Mouse (Mus musculus): ENCODE results near the gene Cntnap2. TPM values are rescaled to one million over a fixed set of nuclear protein-coding genes. Genes with fewer than 3 reads are reported as not detected.
"Not testable (repeated sequence)": the region's sequence is repeated elsewhere in the genome, so short reads cannot be mapped to it uniquely, and the experiment has no call there.

Gene Cntnap2
- total RNA-seq, 4 experiments from 2014 or later, result not detected

DNA sequence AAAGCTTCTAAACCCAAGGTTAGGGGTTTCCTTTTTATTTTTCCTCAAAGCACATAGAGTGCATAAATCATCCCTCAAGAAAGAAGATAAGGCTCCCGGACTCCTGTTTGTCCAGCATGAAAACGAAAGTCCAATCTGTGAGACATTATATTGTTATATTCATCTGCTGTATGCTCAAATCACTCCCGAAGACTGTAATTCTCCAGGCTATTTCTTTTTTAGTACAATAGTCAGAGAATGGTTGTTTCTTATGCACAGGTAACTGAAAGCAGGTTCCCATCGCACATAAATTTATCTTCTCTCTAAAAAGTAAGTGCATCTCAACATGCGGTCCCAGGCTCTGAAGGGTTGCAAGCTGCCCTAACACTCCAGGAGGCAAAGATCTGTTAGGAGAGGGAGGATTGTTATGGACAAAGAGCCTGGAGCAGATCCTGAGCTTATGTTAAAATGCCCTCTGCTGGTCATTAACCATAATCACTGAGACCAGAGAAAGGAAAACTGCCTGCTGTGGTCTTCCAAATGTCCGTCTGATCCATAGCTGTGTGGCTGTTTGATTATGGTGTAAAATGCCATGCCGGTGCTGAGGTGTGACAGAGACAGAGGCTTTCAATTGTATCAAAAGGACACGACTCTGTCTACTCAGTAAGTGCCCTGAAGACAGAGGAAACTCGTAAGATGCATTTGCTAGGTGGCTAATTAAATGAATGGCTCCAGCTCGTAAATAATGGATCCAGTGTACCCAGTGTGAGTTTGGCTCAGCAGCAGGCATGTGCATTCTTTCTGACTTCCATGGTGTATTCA, 2116.4 kb downstream of the Cntnap2 start:
- DNase-seq (ENCODE audit: low spot score), result not testable (repeated sequence)

DNA sequence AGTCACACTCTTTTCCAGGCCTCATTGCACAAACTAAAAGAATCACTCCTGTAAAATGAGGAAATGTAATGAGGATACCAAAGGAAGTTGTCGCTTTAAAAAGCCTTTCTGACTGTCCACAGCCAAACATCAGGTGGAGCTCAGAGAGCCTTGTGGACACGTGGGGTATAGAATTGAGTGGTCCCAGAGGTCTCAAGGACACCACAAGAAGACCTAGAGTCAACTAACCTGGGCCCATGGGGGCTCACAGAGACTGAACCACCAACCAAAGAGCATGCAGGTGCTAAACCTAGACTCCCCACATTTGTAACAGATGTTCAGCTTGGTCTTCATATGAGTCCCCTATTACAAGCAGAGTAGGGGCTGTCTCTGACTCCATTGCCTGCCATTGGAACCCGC, 2117.0 kb downstream of the Cntnap2 start:
- DNase-seq (ENCODE audit: low spot score), result not testable (repeated sequence)

DNA sequence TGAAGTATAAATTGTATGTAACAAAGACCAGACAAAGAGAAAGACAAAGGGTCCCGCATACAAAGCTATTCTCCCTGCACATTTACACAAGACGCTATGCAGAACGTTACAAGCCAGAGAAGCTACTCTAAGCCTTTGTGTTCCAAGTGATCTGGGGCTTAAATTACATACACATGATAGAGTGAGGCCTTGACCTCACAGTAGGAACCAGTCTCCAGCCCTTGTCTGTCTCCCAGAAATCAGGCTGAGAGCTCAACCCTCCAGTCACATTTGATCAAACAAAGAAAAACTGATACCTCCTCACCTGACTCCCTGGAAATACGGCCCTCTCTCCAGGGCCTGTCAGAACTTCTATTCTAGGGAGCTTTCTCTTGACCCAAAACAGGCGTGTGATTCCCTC, 2122.2 kb downstream of the Cntnap2 start:
- DNase-seq (ENCODE audit: low spot score), result not testable (repeated sequence)

DNA sequence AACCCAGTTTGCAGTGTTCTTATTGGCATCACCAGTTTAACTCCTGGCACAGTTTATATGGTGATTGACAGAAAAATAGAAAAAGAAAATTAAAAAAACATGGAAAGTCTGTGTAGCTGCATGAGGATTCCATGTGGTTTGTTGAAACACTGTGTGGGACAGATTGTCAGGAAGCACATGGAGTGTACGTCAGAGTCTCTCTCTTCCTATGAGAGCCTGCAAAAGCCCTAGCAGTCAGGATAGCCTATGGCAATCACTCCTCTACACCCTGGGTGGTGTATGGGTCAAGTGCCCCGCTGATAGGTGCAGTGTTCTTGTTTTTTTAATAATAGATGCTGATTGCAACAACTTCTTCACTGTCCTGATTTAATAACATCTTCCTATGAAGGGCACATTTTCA, 2123.1 kb downstream of the Cntnap2 start:
- no peak for DNase-seq (ENCODE audit: low spot score)

DNA sequence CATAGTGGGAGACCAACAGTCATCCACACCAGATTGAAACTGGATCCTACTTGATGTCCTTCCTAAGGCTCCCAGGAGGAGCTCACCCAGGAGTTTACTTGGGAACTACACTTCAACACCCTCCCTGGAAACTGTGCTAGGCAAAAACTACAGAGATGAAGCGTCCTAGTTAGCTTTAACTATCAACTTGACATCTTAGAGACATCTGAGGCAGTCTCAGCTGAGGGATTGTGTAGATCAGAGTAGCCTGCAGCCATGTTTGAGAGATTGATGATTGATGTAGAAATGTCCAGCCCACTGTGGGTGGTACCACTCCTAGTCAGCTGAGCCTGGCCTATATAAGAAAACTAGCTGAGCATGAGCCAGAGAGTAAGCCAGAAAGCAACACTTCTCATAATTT, 2123.6 kb downstream of the Cntnap2 start:
- no peak for DNase-seq (ENCODE audit: low spot score)

DNA sequence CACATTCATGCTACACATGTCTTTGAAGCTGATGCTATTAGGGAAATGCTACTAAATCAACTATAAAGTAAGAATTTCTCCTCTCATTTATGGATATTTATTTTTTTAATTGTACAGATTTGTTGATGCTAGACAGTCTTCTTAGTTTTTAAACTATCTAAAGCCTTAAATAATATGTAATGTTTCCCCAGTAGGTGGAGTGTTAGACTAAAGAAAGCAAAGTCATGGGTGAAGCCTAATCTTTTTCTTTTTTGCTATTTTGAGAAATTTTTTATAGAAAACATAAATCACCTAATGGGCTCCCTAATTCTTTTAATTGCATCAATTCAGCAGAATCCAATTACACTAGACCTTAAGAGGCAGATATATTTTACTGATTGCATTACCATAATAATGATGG, 2124.7 kb downstream of the Cntnap2 start:
- DNase-seq (ENCODE audit: low spot score), result not testable (repeated sequence)

DNA sequence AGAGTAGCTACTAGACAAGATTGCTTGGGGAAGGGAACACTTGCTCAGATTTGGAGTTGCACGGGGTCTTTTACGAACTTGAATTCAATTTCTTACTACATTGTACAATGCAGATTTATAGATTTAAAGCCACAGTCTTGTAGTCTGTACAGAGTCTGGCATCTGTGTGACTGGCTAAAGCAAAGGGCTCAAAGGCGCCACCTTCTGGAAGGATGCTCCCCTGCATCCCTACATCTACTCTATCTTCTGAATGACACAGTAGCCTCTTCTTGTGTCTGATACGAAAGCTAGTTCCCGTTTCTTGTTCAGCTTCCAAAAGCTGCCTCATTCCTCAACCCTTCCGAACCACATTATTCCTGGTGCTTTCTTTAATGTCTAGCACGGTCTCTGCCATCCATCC, 2129.0 kb downstream of the Cntnap2 start:
- no peak for DNase-seq (ENCODE audit: low spot score)

DNA sequence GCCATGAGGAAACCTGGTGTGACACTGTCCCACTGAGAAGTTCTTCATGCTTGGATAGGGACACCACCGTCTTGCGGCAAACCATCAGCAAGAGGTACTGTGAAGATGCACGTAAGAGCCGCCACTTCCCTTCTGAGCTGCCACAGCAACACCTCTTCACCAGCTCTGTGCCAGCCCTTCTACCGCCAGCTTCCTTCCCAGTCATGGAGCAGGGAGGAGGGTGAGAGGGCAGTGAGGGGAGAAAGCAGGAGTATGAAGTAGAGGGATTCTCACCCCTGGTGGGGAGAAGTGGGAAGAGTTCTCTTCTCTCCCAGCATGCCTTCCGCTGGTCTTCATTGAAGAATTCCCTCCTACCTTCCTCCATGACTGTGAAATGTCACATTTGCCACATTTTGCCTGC, 2129.4 kb downstream of the Cntnap2 start:
- not testable (repeated sequence) for DNase-seq (ENCODE audit: low spot score)

DNA sequence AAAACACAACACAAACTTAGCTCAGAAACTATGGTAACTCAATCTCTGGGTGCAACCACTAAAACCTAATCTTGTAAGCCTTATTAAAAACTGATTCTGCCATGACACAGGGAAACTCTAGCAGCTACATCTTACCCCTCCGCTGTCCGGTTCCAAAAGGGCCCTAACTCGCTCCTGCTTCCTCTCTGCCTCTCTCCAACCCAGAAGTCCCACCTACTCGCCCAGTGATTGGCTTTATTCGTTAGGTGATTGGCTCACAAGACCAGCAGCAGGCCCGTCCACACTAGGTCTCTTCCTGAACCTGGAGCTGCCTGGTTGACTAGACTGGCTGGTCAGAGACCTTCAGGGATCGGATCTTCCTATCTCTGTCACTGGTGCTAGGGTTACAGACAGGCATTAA, 2131.1 kb downstream of the Cntnap2 start:
- DNase-seq (ENCODE audit: low spot score), result no peak

DNA sequence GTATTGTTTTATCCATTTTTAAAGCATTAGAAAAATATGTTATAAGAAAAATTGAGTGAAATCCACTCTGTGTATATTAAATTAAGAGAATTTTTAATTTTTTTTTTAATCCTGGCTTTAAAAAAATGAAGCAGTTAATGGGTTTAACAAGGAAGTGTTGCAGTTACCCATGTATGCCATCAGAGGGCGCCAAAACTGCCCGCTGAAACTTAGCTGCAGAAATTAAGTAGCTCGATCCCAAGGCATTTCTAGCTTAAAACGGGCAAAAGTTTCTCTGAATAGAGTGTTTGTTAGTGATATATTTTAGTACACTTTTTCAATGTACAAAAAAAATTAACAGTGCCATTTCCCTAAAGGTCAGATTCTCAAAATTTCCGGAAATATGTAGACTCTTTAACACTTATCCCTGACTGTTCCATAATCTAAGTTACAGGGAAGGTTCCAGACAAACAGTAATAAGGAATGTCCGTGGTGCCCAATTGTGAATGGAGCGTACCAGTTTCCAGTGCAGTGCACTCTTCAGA, 2132.2 kb downstream of the Cntnap2 start:
- peak; percentile 28 for DNase-seq (ENCODE audit: low spot score)

DNA sequence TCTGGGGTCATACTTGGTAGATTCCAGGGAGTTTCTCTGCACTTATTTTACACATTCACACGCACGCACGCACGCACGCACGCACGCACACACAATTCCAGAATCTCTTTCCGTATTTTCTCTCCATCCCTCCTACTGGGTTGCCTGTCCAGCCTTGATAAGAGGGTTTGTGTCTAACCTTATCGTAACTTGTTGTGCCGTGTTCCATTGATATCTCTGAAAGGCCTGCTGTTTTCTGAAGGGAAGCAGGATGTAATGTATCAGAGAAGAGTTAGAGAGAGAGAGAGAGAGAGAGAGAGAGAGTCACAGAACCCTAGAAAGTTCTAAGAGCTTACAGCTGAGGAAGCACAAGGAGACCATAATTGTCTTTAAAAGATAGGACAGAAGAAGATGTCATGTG, 2132.8 kb downstream of the Cntnap2 start:
- DNase-seq (ENCODE audit: low spot score), result no peak

DNA sequence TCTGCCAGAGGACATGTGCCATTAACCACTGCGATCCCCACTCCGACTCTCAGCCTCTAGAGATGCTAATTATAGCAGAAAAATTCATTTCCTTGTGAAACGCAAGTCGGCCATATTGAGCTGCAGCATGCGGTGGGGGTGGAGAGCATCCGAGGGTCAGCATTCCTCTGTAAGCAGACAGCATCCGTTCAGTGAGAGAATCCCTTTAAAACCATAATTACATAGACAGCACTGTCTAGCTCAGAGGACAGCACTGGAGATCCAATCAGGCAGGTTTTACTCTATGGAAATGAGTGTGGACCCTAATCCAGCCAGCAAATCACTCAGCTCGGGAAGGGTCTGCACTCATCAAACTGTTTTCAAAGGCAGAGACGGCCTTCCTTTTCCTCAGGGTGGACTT, 2133.3 kb downstream of the Cntnap2 start:
- no peak for DNase-seq (ENCODE audit: low spot score)

DNA sequence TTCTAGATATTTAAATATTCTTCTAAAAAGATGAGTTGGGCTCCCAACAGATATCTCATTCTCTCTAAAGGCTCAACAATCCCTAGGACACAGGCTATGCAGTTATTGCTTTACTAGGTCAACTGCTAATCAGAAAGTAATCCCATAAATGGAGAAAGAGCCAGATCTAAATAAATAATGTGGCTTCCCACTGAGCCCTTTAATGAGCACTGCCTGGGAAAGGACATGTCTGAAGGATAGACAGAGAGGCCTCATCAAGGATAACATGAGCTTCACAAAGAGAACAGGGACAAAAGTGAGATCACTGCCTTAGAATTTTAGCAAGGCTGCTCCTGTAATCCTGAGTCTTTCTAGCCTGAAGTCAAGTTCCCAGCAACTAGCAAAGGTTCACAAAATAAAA, 2138.4 kb downstream of the Cntnap2 start:
- no peak for DNase-seq (ENCODE audit: low spot score)

DNA sequence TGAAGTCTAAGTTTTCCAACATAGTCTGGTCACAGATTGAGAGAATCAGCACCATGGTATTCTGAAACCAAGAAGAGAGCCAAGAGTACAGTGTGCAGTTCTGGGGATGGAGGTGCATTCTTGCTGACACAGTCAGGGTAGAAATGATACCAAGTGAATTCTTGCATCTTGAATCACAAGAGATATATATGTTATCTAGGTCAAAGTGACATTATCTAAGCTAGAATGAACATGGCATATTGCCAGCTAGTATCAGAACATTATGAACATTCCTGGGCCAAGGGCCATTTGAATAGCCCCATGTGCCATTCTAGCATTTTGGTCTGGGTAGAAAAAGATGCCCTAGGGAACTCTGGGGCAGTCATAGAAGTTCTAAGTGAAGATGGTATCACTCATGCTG, 2141.5 kb downstream of the Cntnap2 start:
- DNase-seq (ENCODE audit: low spot score), result no peak

DNA sequence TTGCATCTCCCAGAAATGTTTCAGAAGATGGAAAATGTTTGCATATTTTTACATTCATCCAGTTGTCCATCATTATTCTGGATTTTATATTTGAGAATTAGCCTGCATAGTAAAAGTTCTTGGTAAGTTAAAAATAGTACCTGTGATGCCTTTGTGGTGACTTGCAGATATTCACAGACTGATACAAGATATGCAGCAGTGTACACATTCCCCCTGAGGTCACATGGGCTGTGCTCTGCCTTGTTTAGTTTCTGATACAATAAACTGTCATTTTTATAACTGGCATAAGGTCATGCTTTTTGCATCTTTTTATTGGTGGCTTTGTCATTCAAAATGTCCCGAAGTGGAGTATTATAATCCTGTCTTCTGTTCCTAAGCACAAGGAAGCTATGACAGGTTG, 2148.9 kb downstream of the Cntnap2 start:
- no peak for DNase-seq (ENCODE audit: low spot score)

DNA sequence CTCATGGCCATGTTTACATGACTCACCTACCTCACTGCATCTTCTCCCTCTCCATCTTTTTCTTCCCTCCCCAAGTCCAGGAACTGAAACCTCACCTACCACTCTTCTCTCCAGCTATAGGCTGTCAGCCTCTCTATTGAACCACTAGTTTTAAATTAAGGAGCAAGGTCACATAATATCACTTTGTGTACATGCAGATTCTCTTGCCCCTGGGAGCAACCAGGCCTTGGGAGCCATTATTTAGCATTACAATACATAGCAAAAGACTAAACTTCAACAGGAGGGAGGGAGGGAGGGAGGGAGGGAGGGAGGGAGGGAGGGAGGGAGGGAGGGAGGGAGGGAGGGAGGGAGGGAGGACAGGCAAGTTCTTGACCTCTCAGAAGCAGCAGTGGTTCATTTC, 2155.6 kb downstream of the Cntnap2 start:
- no peak for DNase-seq (ENCODE audit: low spot score)

DNA sequence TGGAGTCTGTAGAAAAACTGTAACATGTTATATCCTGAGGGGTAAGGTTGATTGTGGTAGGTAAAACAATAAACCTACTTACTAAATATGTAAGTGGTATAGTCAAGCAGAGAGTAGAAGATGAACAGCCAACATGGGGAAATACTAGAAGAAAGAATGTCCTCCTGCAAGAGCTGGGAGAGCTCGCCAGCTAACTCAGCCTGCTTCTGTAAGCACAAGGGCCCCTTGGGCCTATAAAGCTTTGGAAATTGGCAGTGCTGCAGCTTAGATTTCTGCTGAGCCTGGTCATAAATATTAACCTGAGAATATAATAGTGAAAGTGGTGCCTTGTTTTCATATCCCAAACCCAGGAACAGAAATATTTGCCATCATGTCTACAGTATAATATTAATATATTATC, 2164.4 kb downstream of the Cntnap2 start:
- DNase-seq (ENCODE audit: low spot score), result not testable (repeated sequence)

DNA sequence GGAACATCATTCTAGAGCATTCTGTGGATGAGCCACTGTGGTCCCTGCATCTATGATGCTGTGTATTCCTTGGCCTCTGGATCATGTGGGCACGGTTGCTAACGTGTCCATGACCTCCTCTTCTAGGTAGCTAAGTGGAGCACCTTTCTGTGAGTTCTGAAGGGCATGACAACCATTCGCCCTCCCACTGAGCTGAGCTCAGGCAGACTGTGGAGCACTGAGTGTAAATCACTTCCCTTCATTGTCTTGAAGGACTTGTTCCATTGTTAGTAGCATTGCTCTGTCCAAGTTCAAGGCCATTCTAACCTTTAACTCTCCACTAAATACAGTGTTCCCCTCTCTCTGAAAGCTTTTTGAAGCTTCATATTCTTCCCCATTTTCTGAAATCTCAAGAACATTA, 2166.2 kb downstream of the Cntnap2 start:
- DNase-seq (ENCODE audit: low spot score), result not testable (repeated sequence)

DNA sequence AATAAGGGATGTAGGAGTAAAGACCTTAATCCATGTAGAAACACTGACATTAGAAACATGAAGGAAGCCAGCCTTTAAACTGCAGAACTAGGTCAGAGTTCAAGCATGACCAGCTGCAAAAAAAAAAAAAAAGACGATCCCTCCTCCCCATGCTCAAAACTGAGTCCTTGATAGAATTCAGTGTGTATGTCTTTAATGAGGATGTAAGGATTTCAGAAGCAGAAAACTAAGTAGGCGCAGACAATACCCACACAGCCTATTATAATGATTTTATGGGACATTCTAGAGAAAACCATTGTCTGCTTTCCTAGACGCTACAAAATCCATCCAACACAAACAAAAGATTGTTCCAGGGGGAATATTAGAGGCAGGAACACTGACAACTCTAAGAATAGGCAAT, 2168.4 kb downstream of the Cntnap2 start:
- no peak for DNase-seq (ENCODE audit: low spot score)

DNA sequence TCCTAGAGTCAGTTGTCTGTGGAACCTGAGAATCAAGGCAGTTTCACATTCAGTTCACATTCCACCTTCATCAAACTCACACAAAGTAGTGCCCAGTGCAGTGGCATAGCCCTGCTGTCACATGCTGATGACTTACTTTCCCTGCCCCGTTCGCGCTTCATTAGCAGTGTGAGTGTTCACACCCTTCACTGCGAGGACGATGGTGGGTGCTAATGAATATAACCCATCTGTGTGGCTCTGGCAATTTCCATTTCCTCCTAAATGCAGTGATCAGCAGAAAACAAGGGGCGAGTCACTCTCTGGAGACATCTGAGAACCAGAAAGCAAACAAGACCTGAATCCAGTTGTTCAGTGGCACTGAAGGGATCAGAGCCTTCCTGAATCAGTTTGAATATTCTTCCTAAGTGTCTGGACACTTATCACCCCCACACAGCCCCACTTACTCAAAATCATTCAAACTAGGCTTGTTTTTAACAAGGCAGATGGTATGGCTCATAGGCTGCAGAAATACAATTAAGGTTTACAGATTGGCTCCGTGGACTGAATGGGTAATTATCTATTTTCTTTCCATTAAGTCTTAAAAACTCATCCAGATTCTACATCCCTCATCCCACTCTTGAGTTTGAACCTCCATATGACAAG, 2169.6 kb downstream of the Cntnap2 start:
- no peak for DNase-seq (ENCODE audit: low spot score)

DNA sequence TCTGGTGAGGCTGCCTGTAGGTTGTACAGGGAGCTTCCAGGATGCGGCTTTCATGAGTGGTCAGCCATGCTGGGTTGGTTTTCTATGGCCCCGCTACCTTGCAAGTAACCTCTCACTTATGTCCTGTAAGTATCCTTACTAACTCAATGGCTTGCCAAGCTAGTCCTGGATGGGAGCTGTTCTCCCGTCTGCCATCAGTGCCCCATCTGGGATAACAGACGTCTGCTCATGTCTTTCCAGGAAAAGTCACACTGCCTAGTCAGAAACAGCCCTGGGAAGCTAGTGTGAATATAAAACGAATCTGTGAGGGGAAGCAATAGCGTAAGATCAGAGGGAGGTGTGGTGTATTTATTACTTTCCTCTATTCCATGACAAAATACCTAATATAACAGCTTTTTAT, 2172.4 kb downstream of the Cntnap2 start:
- no peak for DNase-seq (ENCODE audit: low spot score)

DNA sequence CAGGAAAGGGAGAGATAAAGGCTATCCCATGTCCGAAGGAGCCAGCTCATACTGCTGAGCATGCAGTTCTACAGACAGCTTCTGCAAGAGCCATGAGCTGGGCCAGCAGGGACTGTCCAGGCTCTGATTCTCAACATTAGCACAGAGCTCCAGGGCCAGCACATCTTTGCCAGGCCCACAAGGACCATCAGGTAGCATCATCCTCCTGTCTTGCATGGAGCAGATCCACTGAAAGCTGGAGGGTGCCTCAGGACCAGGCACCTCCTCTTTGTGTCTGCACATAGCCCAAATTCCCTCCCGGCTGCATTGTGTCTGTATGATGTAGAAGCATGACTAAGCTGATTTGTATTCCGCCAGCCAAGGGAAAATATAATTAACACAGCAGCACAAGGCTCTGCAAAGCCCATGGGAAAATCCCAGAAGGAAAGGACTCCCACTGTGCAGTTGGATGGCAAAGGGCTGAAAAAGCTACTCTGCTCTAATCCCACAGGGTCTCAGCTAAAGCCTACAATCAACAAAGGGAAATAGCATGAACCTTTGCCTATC, 2180.3 kb downstream of the Cntnap2 start:
- DNase-seq (ENCODE audit: low spot score), result no peak

DNA sequence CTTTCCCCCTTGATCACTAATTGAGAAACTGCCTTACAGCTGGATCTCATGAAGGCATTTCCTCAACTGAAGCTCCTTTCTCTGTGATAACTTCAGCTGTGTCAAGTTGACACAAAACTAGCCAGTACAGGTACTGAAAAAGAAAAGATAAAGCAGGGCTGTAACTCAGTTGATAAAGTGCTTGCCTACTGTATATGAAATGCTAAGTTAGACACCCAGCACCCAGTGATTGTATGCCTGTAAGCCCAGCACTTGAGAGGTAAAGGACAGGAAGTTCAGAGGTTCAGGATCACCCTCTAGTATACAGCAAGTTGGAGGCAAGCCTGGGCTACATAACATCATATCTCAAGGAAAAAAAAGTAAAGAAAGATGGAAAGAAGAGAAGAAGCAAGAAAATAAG, 2182.2 kb downstream of the Cntnap2 start:
- DNase-seq (ENCODE audit: low spot score), result no peak

Measured in heart, adult 8-10 months (tissue).